Mouse (Mus musculus): Measurements from ENCODE around the gene Kdm4b. TPM values are rescaled to one million over a fixed set of nuclear protein-coding genes. Genes with fewer than 3 reads are reported as not detected.

Gene Kdm4b
- total and polyA plus RNA-seq, 3 experiments: 9.1 to 27.5 TPM; not detected in 1

DNA sequence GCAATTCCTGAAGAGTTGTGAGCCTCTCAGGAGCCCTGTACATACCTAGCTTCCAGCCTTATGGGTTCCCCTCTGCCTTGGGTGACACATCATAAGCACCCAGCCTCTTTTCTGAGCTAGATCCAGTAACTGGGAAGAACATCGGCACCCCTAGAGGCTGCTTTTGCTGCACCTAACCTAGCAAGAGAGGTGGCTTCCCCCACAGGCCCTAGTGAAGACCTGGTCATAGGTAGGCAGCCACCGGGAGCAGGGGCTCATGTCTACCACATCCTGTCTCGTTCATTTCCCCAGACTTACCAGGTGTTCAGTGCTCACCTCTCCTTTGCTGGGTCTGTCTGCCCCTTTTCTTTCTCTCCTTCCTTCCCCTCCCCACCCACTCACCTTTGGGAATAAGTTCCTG, 4.5 kb downstream of the Kdm4b start:
- no peak for DNase-seq (ENCODE audit: low read depth, low spot score)
- Histone ChIP-seq H3K9ac (ENCODE audit: control insufficient read depth, low read depth, low read length, poor library complexity, severe bottlenecking) (no peak overlapping the region), H3K4me1 (ENCODE audit: control insufficient read depth in 1 of 2, insufficient read depth in 2 of 2, low read length in 2 of 2) (peaks cover 2 to 14% of the 10 kb centered on the region in 2 experiments; a peak in 3 of 4 replicates), H3K9me3 (replicated peaks; ENCODE audit: insufficient read depth, low read length) (no peaks in the 10 kb centered on the region), H3K36me3 (ENCODE audit: control insufficient read depth in 1 of 2, insufficient read depth in 2 of 2, low read length in 2 of 2) (peaks cover 0 to 13% of the 10 kb centered on the region in 2 experiments; a peak in 2 of 4 replicates), H3K27ac (ENCODE audit: control insufficient read depth, low read depth, low read length) (no peak overlapping the region), H3K79me2 (ENCODE audit: control insufficient read depth, insufficient read depth, low read length, poor library complexity) (peaks cover 14% of the 10 kb centered on the region), H3K4me3 (ENCODE audit: control insufficient read depth in 1 of 2, insufficient read depth in 1 of 2, low read depth in 2 of 2, low read length in 2 of 2) (no peak overlapping the region), H3K27me3 (ENCODE audit: control insufficient read depth in 1 of 2, insufficient read depth in 2 of 2, low read length in 2 of 2) (no peaks in the 10 kb centered on the region)
- TF ChIP-seq ZMIZ1 (IDR thresholded peaks at IDR 0.05; ENCODE audit: low read depth, low read length) (no peak), TCF12 (IDR thresholded peaks at IDR 0.05; ENCODE audit: low read depth, low read length) (no peak), MAFK (IDR thresholded peaks at IDR 0.05; ENCODE audit: borderline replicate concordance, low read depth, low read length) (no peak), GABPA (IDR thresholded peaks at IDR 0.05; ENCODE audit: low read depth, low read length) (no peak)

DNA sequence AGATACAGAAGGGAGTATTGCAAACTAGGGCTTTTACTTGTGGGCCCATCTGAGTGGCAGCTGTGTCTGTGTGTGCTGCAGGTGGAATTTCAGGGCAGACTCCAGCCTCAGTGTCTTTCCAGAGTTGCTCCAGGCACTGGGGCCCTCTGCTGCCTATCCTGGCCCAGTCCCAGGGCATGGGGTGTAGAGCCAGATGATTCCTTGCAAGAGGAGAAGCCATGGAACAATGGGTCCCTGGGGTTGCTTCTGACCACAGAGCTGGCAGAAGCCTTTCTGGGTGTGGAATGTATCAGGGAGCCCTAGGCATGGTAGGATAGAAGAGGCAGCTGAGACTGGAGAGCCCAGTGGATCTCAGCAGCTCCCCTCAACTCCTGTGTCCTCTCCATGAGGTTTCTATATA, 5.4 kb downstream of the Kdm4b start:
- no peak for DNase-seq (ENCODE audit: low read depth, low spot score)
- Histone ChIP-seq H3K4me3 (ENCODE audit: control insufficient read depth in 1 of 2, insufficient read depth in 1 of 2, low read depth in 2 of 2, low read length in 2 of 2) (no peak overlapping the region), H3K27me3 (ENCODE audit: control insufficient read depth in 1 of 2, insufficient read depth in 2 of 2, low read length in 2 of 2) (no peaks in the 10 kb centered on the region), H3K27ac (ENCODE audit: control insufficient read depth, low read depth, low read length) (no peak overlapping the region), H3K79me2 (ENCODE audit: control insufficient read depth, insufficient read depth, low read length, poor library complexity) (peaks cover 11% of the 10 kb centered on the region), H3K36me3 (ENCODE audit: control insufficient read depth in 1 of 2, insufficient read depth in 2 of 2, low read length in 2 of 2) (peaks cover 0 to 13% of the 10 kb centered on the region in 2 experiments; a peak in 2 of 4 replicates), H3K9ac (ENCODE audit: control insufficient read depth, low read depth, low read length, poor library complexity, severe bottlenecking) (no peak overlapping the region), H3K9me3 (replicated peaks; ENCODE audit: insufficient read depth, low read length) (no peaks in the 10 kb centered on the region), H3K4me1 (ENCODE audit: control insufficient read depth in 1 of 2, insufficient read depth in 2 of 2, low read length in 2 of 2) (peaks cover 2 to 14% of the 10 kb centered on the region in 2 experiments; a peak in 3 of 4 replicates)
- TF ChIP-seq ELF1 (IDR thresholded peaks at IDR 0.05; ENCODE audit: low read depth, low read length) (no peak), MEF2A (IDR thresholded peaks at IDR 0.05; ENCODE audit: extremely low read depth, insufficient replicate concordance, low read depth, low read length, poor library complexity, severe bottlenecking) (no peak), CTCF (IDR thresholded peaks at IDR 0.05 in 2 of 3, conservative IDR thresholded peaks at IDR 0.05 in 1 of 3; ENCODE audit: control insufficient read depth in 1 of 3, insufficient read depth in 1 of 3, low read depth in 2 of 3, low read length in 3 of 3, poor library complexity in 1 of 3, severe bottlenecking in 1 of 3) (no peak), RAD21 (IDR thresholded peaks at IDR 0.05; ENCODE audit: low read depth, low read length) (no peak)

DNA sequence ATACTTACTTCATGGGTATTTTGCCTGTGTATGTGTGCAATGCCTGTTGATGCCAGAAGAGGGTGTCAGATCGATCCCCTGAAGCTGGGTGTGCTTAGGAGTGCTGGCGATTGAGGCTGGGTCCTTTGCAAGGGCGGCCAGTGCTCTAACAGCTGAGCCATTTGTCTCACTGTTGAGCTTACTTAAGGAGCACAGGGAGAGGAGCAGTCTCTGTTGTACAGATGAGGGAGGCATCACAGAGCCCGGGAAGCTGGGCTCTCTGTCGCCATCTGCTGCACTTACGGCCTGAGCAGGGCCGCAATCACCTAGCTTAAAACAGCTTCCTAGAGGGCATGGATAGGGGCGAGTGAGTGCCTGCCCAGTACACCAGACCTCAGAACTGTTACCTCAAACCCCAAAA, 7.1 kb downstream of the Kdm4b start:
- H3K36me3 ChIP-seq (ENCODE audit: control insufficient read depth in 1 of 2, insufficient read depth in 2 of 2, low read length in 2 of 2): peaks cover 0 to 6% of the 10 kb centered on the region in 2 experiments; a peak in 2 of 4 replicates
- no peak for TF ChIP-seq ZMIZ1 (IDR thresholded peaks at IDR 0.05; ENCODE audit: low read depth, low read length)
- peak; percentile 28 for TF ChIP-seq SMC3 (IDR thresholded peaks at IDR 0.05; ENCODE audit: low read depth, low read length)
- TF ChIP-seq ZNF384 (IDR thresholded peaks at IDR 0.05; ENCODE audit: low read depth, low read length): peak; percentile 36; the same call in 1 of the 2 replicates
- no peak for TF ChIP-seq EP300 (IDR thresholded peaks at IDR 0.05; ENCODE audit: low read depth in 1 of 2, low read length in 2 of 2)
- TF ChIP-seq RAD21 (IDR thresholded peaks at IDR 0.05; ENCODE audit: low read depth, low read length): no peak
- TF ChIP-seq CTCF (IDR thresholded peaks at IDR 0.05 in 2 of 3, conservative IDR thresholded peaks at IDR 0.05 in 1 of 3; ENCODE audit: control insufficient read depth in 1 of 3, insufficient read depth in 1 of 3, low read depth in 2 of 3, low read length in 3 of 3, poor library complexity in 1 of 3, severe bottlenecking in 1 of 3): peak; percentile 49 to 59 (median 50)
- no peak overlapping the region for H3K4me3 ChIP-seq (ENCODE audit: control insufficient read depth in 1 of 2, insufficient read depth in 1 of 2, low read depth in 2 of 2, low read length in 2 of 2)
- H3K9me3 ChIP-seq (replicated peaks; ENCODE audit: insufficient read depth, low read length): no peaks in the 10 kb centered on the region
- DNase-seq (ENCODE audit: low read depth, low spot score): peak; percentile 45
- H3K27ac ChIP-seq (ENCODE audit: control insufficient read depth, low read depth, low read length): no peak overlapping the region
- H3K4me1 ChIP-seq (ENCODE audit: control insufficient read depth in 1 of 2, insufficient read depth in 2 of 2, low read length in 2 of 2): peaks cover 3 to 8% of the 10 kb centered on the region in 2 experiments
- H3K79me2 ChIP-seq (ENCODE audit: control insufficient read depth, insufficient read depth, low read length, poor library complexity): peaks cover 4% of the 10 kb centered on the region
- no peak overlapping the region for H3K9ac ChIP-seq (ENCODE audit: control insufficient read depth, low read depth, low read length, poor library complexity, severe bottlenecking)
- H3K27me3 ChIP-seq (ENCODE audit: control insufficient read depth in 1 of 2, insufficient read depth in 2 of 2, low read length in 2 of 2): no peaks in the 10 kb centered on the region

Data from MEL (cell line).